Mouse (Mus musculus): ENCODE measurements around the gene Snip1.

DNA sequence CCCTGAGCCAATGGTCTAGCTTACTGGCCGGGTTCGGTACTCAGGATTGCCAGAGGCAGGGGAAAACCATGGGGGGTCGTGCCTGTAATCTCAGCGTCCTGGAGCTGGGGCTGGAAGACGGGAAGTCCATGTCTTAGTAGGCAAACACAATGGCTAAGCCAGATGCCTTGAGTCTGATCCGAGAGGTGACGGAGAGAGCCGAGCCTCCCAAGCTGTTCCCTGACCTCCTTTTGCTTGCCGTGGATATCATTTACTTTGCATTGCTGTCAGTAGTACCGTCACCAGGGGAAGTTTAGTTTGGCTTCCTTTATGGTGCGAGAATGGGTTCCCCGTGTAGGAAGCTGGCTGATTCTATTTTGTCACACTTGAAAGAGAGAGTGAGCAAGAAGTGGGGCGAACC lies 34.9 kb downstream of the Snip1 start:
- no peak for TF ChIP-seq CTCF (conservative IDR thresholded peaks at IDR 0.05 in 1 of 2, IDR thresholded peaks at IDR 0.05 in 1 of 2; ENCODE audit: low read depth in 2 of 2, low read length in 2 of 2)
- TF ChIP-seq EP300 (IDR thresholded peaks at IDR 0.05; ENCODE audit: low read length), result no peak
- TF ChIP-seq CHD2 (IDR thresholded peaks at IDR 0.05; ENCODE audit: low read length), result no peak
- no peak for TF ChIP-seq MXI1 (IDR thresholded peaks at IDR 0.05; ENCODE audit: low read depth, low read length)
- no peak for TF ChIP-seq USF1 (IDR thresholded peaks at IDR 0.05; ENCODE audit: low read depth, low read length)

Data from CH12.LX (cell line).